Mouse (Mus musculus) E14TG2a.4 (cell line): ENCODE measurements around the gene Prpf31.

Experiments used
- CTCF ChIP-seq: conservative IDR thresholded peaks from 2 replicates; pipeline ENCODE4 v1.5.1; 2014; ENCODE audit warnings: low read length
- POU5F1 ChIP-seq: IDR thresholded peaks from 2 replicates; pipeline ENCODE4 v1.6.1; 2014; ENCODE audit warnings: low read length, borderline replicate concordance

DNA sequence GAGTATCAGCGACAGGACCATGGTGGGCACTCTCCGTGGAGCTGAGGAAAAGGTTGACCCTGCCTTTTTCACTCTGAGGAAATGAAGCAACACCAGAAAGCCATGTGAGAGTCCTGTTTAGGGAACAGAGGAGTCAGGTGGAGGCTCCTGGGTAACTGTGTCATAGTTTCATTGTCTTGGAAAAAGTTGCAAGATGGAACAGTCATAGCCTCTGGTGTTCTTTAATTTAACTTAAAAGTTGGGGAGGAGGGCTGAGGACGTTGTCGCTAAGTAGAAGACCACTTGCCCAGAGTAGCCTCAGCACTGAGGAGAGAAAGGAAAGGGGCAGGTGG lies 13.8 kb upstream of the Prpf31 start, which contains the start of gene Oscar:
- no peak for TF ChIP-seq CTCF
- no peak for TF ChIP-seq POU5F1
